Mouse (Mus musculus) CH12.LX (cell line): ENCODE results near the gene Omt2b. TPM values are rescaled to one million over a fixed set of nuclear protein-coding genes. Genes with fewer than 3 reads are reported as not detected.
"Not testable (repeated sequence)": the region's sequence is repeated elsewhere in the genome, so short reads cannot be mapped to it uniquely, and the experiment has no call there.

Source experiments
- DNase-seq: peaks from one replicate; pipeline ENCODE4 v3.0.0-alpha.2; 2013; ENCODE audit errors: extremely low read depth
- H3K27ac ChIP-seq: 2 replicates; pipeline ENCODE4 v1.5.1; 2012; ENCODE audit warnings: low read depth, mild to moderate bottlenecking, control low read depth, moderate library complexity; ENCODE audit not compliant: insufficient read depth
- H3K27me3 ChIP-seq: replicated peaks from 2 replicates; pipeline ENCODE3; 2012; ENCODE audit warnings: inconsistent platforms
- H3K36me3 ChIP-seq, 2 experiments: replicated peaks in 1 of 2; 2 replicates each; pipeline versions ENCODE3 to v1.6.1; 2012; ENCODE audit warnings: inconsistent platforms in 1 of 2, low read length in 1 of 2, mild to moderate bottlenecking in 1 of 2, mixed read lengths in 1 of 2, moderate library complexity in 1 of 2; ENCODE audit not compliant: control insufficient read depth in 1 of 2, insufficient read depth in 1 of 2
- H3K4me1 ChIP-seq, 2 experiments: 2 replicates each; pipeline ENCODE4 v1.6.1; 2012; ENCODE audit warnings: inconsistent platforms in 1 of 2, moderate library complexity in 1 of 2; ENCODE audit not compliant: insufficient read depth in 2 of 2, control insufficient read depth in 1 of 2
- H3K4me2 ChIP-seq: 2 replicates; pipeline ENCODE4 v1.6.1; 2012; ENCODE audit warnings: low read depth, mild to moderate bottlenecking, control low read depth; ENCODE audit not compliant: poor library complexity, insufficient read depth, severe bottlenecking
- H3K4me3 ChIP-seq, 3 experiments: fragments of 150-350 bp in 1 of 3; sonication (generic) in 1 of 3; replicated peaks in 1 of 3; 2 replicates each; pipeline versions ENCODE3 to v1.5.1; 2011 to 2012; ENCODE audit warnings: low read depth in 2 of 3, low read length in 2 of 3, mild to moderate bottlenecking in 2 of 3, moderate library complexity in 2 of 3, control low read depth in 1 of 3, improper control_type of control experiment in 1 of 3, inconsistent platforms in 1 of 3, mixed read lengths in 1 of 3; ENCODE audit not compliant: poor library complexity in 1 of 3
- H3K79me2 ChIP-seq: replicated peaks from 2 replicates; pipeline ENCODE4 v1.6.1; 2012; ENCODE audit warnings: mild to moderate bottlenecking, moderate library complexity; ENCODE audit not compliant: control insufficient read depth, poor library complexity, insufficient read depth, severe bottlenecking; ENCODE audit errors: extremely low read depth
- H3K9ac ChIP-seq: 2 replicates; pipeline ENCODE4 v1.6.1; 2012; ENCODE audit warnings: low read depth, mild to moderate bottlenecking, control low read depth, moderate library complexity; ENCODE audit not compliant: insufficient read depth
- H3K9me3 ChIP-seq: replicated peaks from 2 replicates; pipeline ENCODE3; 2012; ENCODE audit warnings: low read length, inconsistent platforms, mixed read lengths
- CTCF ChIP-seq, 2 experiments: IDR thresholded peaks in 1 of 2; conservative IDR thresholded peaks in 1 of 2; 2 replicates each; pipeline ENCODE4 v1.5.1; 2011 to 2012; ENCODE audit warnings: low read depth in 2 of 2, low read length in 2 of 2, improper control_type of control experiment in 1 of 2, inconsistent platforms in 1 of 2, mild to moderate bottlenecking in 1 of 2, moderate library complexity in 1 of 2
- RAD21 ChIP-seq: IDR thresholded peaks from 2 replicates; pipeline ENCODE4 v1.6.1; 2011; ENCODE audit warnings: low read depth, mild to moderate bottlenecking, low read length, improper control_type of control experiment, moderate library complexity
- SMC3 ChIP-seq: IDR thresholded peaks from 2 replicates; pipeline ENCODE4 v1.6.1; 2011; ENCODE audit warnings: low read depth, low read length, improper control_type of control experiment
- dilution Hi-C: fragments of 300-500 bp; cut with MboI; formaldehyde crosslinking; loops from 2 replicates; pipeline ENCODE4 v1.14.3; 2020; ENCODE audit warnings: low sequenced_read_pairs; ENCODE audit not compliant: extremely low pct_unique_long_range_greater_than_20kb, extremely low pct_ligation_motif_present
- in situ Hi-C: fragments of 300-500 bp; cut with MboI; formaldehyde crosslinking; loops from 3 replicates; pipeline ENCODE4 v1.14.3; 2019; ENCODE audit warnings: low sequenced_read_pairs, low pct_ligation_motif_present, low pct_unique_long_range_greater_than_20kb, mixed read lengths
- polyA plus RNA-seq: library from polyadenylated mRNA; unstranded; fragments of >175 nt; gene quantifications from 2 replicates; pipeline ENCODE4 v1.2.1, GENCODE M21; 2012; ENCODE audit warnings: low read depth; ENCODE audit not compliant: insufficient read length
- total RNA-seq, 2 experiments: library from RNA; depleted of rRNA; stranded (reverse); fragments of 300-350 nt in 1 of 2; fragments of >200 nt in 1 of 2; gene quantifications; 2 replicates each; pipeline ENCODE4 v1.2.3; 2012 to 2014

The Omt2b gene
- total and polyA plus RNA-seq, 3 experiments, result not detected

- H3K9ac ChIP-seq, H3K36me3 ChIP-seq, H3K27me3 ChIP-seq, H3K9me3 ChIP-seq, H3K79me2 ChIP-seq, H3K4me2 ChIP-seq, H3K27ac ChIP-seq, in situ Hi-C loops, dilution Hi-C loops: not testable (repeated sequence)
- DNase-seq, result peak; percentile 34
- TF ChIP-seq RAD21 (peak; percentile 29), CTCF (conservative IDR thresholded peaks at IDR 0.05 in 1 of 2, IDR thresholded peaks at IDR 0.05 in 1 of 2; ENCODE audit: low read depth in 2 of 2, low read length in 2 of 2) (peak; percentile 67), SMC3 (peak; percentile 32)
- TF ChIP-seq, all 38 proteins: peak for 3; not testable (repeated sequence) for 35
- H3K4me1 ChIP-seq, H3K4me3 ChIP-seq: not testable (repeated sequence)
Measured at GRCm38 (mm10) chr9:78340324-78340723, 12.9 kb downstream of the Omt2b start.

DNA sequence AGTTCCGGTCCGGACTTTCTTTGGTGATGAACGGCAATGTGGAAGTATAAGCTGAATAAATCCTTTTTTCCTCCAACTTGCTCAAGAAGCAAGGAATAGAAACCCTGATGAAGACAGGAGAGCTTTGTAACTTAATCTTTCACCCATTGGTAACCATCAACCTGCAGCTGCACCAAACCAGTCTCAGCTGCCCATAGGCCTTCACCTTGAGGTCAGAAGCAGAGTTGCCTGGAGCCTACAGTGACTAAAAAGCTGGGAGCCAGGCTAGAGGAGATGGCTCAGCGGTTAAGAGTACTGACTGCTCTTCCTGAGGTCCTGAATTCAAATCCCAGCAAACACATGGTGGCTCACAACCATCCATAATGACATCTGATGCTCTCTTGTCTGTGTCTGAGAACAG is 15.1 kb downstream of the Omt2b start:
- H3K4me3 ChIP-seq, H3K4me2 ChIP-seq, DNase-seq, dilution Hi-C loops, H3K27ac ChIP-seq, H3K9ac ChIP-seq, H3K79me2 ChIP-seq, H3K9me3 ChIP-seq, in situ Hi-C loops, H3K36me3 ChIP-seq, H3K4me1 ChIP-seq: not testable (repeated sequence)
- H3K27me3 ChIP-seq, result peaks cover 13% of the 10 kb centered on the region

- H3K9me3 ChIP-seq, in situ Hi-C loops, H3K4me3 ChIP-seq, dilution Hi-C loops, DNase-seq, H3K4me2 ChIP-seq, H3K4me1 ChIP-seq, H3K9ac ChIP-seq, H3K27ac ChIP-seq, H3K79me2 ChIP-seq, H3K36me3 ChIP-seq: not testable (repeated sequence)
- peaks cover 17% of the 10 kb centered on the region for H3K27me3 ChIP-seq
Measured at GRCm38 (mm10) chr9:78343055-78343454, 15.7 kb downstream of the Omt2b start.

GRCm38 (mm10) chr9:78345235-78345634 is 17.8 kb downstream of the Omt2b start:
- H3K4me1 ChIP-seq, H3K79me2 ChIP-seq, dilution Hi-C loops: not testable (repeated sequence)

More at GRCm38 (mm10) chr9:78345235-78345634, 17.8 kb downstream of the Omt2b start:
- H3K9me3 ChIP-seq, in situ Hi-C loops, H3K4me2 ChIP-seq, DNase-seq, H3K27ac ChIP-seq, H3K36me3 ChIP-seq, H3K4me3 ChIP-seq, H3K9ac ChIP-seq: not testable (repeated sequence)
- H3K27me3 ChIP-seq, result peaks cover 20% of the 10 kb centered on the region
